20 mouse cellular contexts compared by ENCODE assay signal in genomic region chr6:140576133-140576532, GRCm38 (mm10). TPM values are rescaled to one million over a fixed set of nuclear protein-coding genes. Genes with fewer than 3 reads are reported as not detected.
A peak's percentile ranks its signal among the peaks of the same experiment; 100 is the strongest.
DNase-seq lines count a peak whose midpoint lies in the region; ATAC-seq and TF ChIP-seq lines count a peak whose summit lies in the region.
"Had no signal": no experiment of that assay in that cellular context is flagged by ENCODE, and none has a peak within 500 bp of the region (broad histone marks: within the 10 kb centered on the region; RNA-seq: fewer than 3 reads in every experiment).

No protein-coding gene starts in this region.

- peak; percentile 54 for ATAC-seq in megakaryocyte progenitor cell, adult 5-6 weeks (replicated peaks; ENCODE audit: poor library complexity)
- ATAC-seq: hindbrain, postnatal 0 days had no signal

- H3K27ac ChIP-seq in MEL (ENCODE audit: control insufficient read depth, low read depth, low read length), result no peak overlapping the region
- H3K27ac ChIP-seq: embryonic facial prominence, embryonic 10.5 days; hindbrain, embryonic 10.5 days; hindbrain, postnatal 0 days had no signal

- TF ChIP-seq CTCF in MEL (IDR thresholded peaks at IDR 0.05 in 2 of 3, conservative IDR thresholded peaks at IDR 0.05 in 1 of 3; ENCODE audit: control insufficient read depth in 1 of 3, insufficient read depth in 1 of 3, low read depth in 2 of 3, low read length in 3 of 3, poor library complexity in 1 of 3, severe bottlenecking in 1 of 3), result no peak

- no peaks in the 10 kb centered on the region for H3K79me2 ChIP-seq in MEL (ENCODE audit: control insufficient read depth, insufficient read depth, low read length, poor library complexity)

- TF ChIP-seq RAD21 in MEL (IDR thresholded peaks at IDR 0.05; ENCODE audit: low read depth, low read length), result no peak

- no peak for TF ChIP-seq POLR2A in MEL (IDR thresholded peaks at IDR 0.05; ENCODE audit: control insufficient read depth in 1 of 2, insufficient read depth in 1 of 2, low read depth in 1 of 2, low read length in 2 of 2, poor library complexity in 1 of 2)

- intact Hi-C loops in left cerebral cortex, postnatal 4 days (cut with DNase I), result no loop called here

- TF ChIP-seq EP300 in MEL (IDR thresholded peaks at IDR 0.05; ENCODE audit: low read depth in 1 of 2, low read length in 2 of 2), result no peak

- H3K36me3 ChIP-seq in MEL (ENCODE audit: control insufficient read depth in 1 of 2, insufficient read depth in 2 of 2, low read length in 2 of 2), result peaks cover 0 to 9% of the 10 kb centered on the region in 2 experiments; a peak in 1 of 4 replicates

- H3K27me3 ChIP-seq in MEL (ENCODE audit: control insufficient read depth in 1 of 2, insufficient read depth in 2 of 2, low read length in 2 of 2), result no peaks in the 10 kb centered on the region
- H3K27me3 ChIP-seq: heart, embryonic 15.5 days had no signal

- H3K9ac ChIP-seq in MEL (ENCODE audit: control insufficient read depth, low read depth, low read length, poor library complexity, severe bottlenecking), result no peak overlapping the region
- H3K9ac ChIP-seq: heart, embryonic 15.5 days had no signal

- DNase-seq in kidney, postnatal 4 days, result peak; percentile 23 to 39
- DNase-seq in kidney, postnatal 25 days, result no peak
- DNase-seq in MEL (ENCODE audit: low read depth, low spot score), result peak; percentile 13
- DNase-seq in R1 (ENCODE audit: low read depth, low spot score), result peak; percentile 24
- DNase-seq in left cerebral cortex, postnatal 4 days, result no peak
- DNase-seq in urinary bladder, adult 2 months (ENCODE audit: low spot score), result no peak
- DNase-seq: adrenal gland, postnatal 36 days; cerebellum, adult 18-20 months; cerebellum, postnatal 36 days; heart, adult 18-20 months; kidney, adult 11 months; layer of hippocampus, postnatal 36 days; liver; lung, postnatal 14 days; retina, postnatal 1 day had no signal

- peaks cover 3 to 6% of the 10 kb centered on the region in 2 experiments; a peak in 3 of 4 replicates for H3K4me1 ChIP-seq in MEL (ENCODE audit: control insufficient read depth in 1 of 2, insufficient read depth in 2 of 2, low read length in 2 of 2)
- H3K4me1 ChIP-seq: embryonic facial prominence, embryonic 10.5 days; hindbrain, embryonic 10.5 days had no signal

- no peaks in the 10 kb centered on the region for H3K9me3 ChIP-seq in MEL (replicated peaks; ENCODE audit: insufficient read depth, low read length)
- H3K9me3 ChIP-seq: embryonic facial prominence, embryonic 10.5 days; heart, embryonic 15.5 days; hindbrain, embryonic 10.5 days had no signal

- no peak overlapping the region for H3K4me3 ChIP-seq in MEL (ENCODE audit: control insufficient read depth in 1 of 2, insufficient read depth in 1 of 2, low read depth in 2 of 2, low read length in 2 of 2)
- H3K4me3 ChIP-seq: embryonic facial prominence, embryonic 10.5 days; heart, embryonic 15.5 days; hindbrain, embryonic 10.5 days had no signal

TF ChIP-seq in MEL, 35 proteins besides CTCF, POLR2A, EP300 and RAD21:
- no peak for TF ChIP-seq ZC3H11A (IDR thresholded peaks at IDR 0.05; ENCODE audit: low read depth, low read length)
- TF ChIP-seq KAT2A (conservative IDR thresholded peaks at IDR 0.05; ENCODE audit: low read depth, low read length), result no peak
- no peak for TF ChIP-seq POLR2AphosphoS5 (IDR thresholded peaks at IDR 0.05; ENCODE audit: borderline replicate concordance, low read depth, low read length)
- TF ChIP-seq SIN3A (IDR thresholded peaks at IDR 0.05; ENCODE audit: low read length), result no peak
- TF ChIP-seq NELFE (IDR thresholded peaks at IDR 0.05; ENCODE audit: low read depth, low read length), result no peak

RNA-seq across cellular contexts. Expression of gene Aebp2, which starts 46.3 kb away (rescaled TPM):
- 25.9 and 29.5 TPM in 2 replicates for total RNA-seq in MEL (2012; rRNA removed)
- 10 to 100 TPM; 32.5 to 42.0 TPM for polyA plus RNA-seq in MEL (2012; ENCODE audit: insufficient read depth in 1 of 2, insufficient read length in 2 of 2, low read depth in 1 of 2, low replicate concordance in 2 of 2, missing spikeins in 1 of 2)
- 37.5 and 41.9 TPM in 2 replicates for total RNA-seq in megakaryocyte progenitor cell, adult 5-6 weeks (2015)
- total RNA-seq in megakaryocyte progenitor cell, adult 5-6 weeks (2017), result 54.6 and 57.5 TPM in 2 replicates
- total RNA-seq in left cerebral cortex, postnatal 4 days (2021), result 10 to 100 TPM; 42.3 to 42.8 TPM
- polyA plus RNA-seq in urinary bladder, adult 2 months (2012; rRNA removed), result 32.5 and 38.1 TPM in 2 replicates

Comparison
In these comparisons a context has a peak if more than half of its experiments do, and no peak if none do; other contexts are left out.
1. DNase-seq: peak in kidney, postnatal 4 days (2 of 2), MEL (single experiment) and R1 (single experiment); none in kidney, postnatal 25 days (0 of 2), left cerebral cortex, postnatal 4 days (single experiment) and urinary bladder, adult 2 months (single experiment).